Mouse (Mus musculus) liver, embryonic 11.5 days (tissue): Measurements from ENCODE around the gene Map7d1. TPM values are rescaled to one million over a fixed set of nuclear protein-coding genes. Genes with fewer than 3 reads are reported as not detected.
A peak's percentile ranks its signal among the peaks of the same experiment; 100 is the strongest.

Source experiments
- ATAC-seq: fragments of 200-750 bp; cut with Nextera tagmentation; replicated peaks from 2 replicates; pipeline ENCODE4 v1.8.0; 2017; ENCODE audit warnings: moderate number of reproducible peaks, mild to moderate bottlenecking, moderate TSS enrichment, moderate library complexity; ENCODE audit not compliant: low FRiP score
- DNase-seq: peaks from one replicate; pipeline ENCODE4 v3.0.0-alpha.2; 2017; ENCODE audit warnings: low spot score
- H3K27ac ChIP-seq: fragments of 300-500 bp; sonication (generic); 2 replicates; pipeline ENCODE4 v1.5.1; 2014; ENCODE audit warnings: mild to moderate bottlenecking, low read depth, low read length, control low read depth
- H3K27me3 ChIP-seq: fragments of 300-500 bp; sonication (generic); replicated peaks from 2 replicates; pipeline ENCODE4 v1.6.1; 2014; ENCODE audit warnings: low read length, mixed read lengths; ENCODE audit not compliant: control insufficient read depth, insufficient read depth
- H3K36me3 ChIP-seq: fragments of 300-500 bp; sonication (generic); 2 replicates; pipeline ENCODE4 v1.6.1; 2014; ENCODE audit warnings: mild to moderate bottlenecking, low read length, moderate library complexity, mixed read lengths; ENCODE audit not compliant: control insufficient read depth, insufficient read depth
- H3K4me1 ChIP-seq: fragments of 300-500 bp; sonication (generic); replicated peaks from 2 replicates; pipeline ENCODE4 v1.6.1; 2014; ENCODE audit warnings: low read length, mixed read lengths; ENCODE audit not compliant: control insufficient read depth, insufficient read depth
- H3K4me2 ChIP-seq: fragments of 300-500 bp; sonication (generic); 2 replicates; pipeline ENCODE4 v1.6.1; 2014; ENCODE audit warnings: mild to moderate bottlenecking, control low read depth, moderate library complexity
- H3K4me3 ChIP-seq: fragments of 300-500 bp; sonication (generic); 2 replicates; pipeline ENCODE4 v1.5.1; 2014; ENCODE audit warnings: low read depth, low read length, control low read depth
- H3K9ac ChIP-seq: fragments of 300-500 bp; sonication (generic); 2 replicates; pipeline ENCODE4 v1.6.1; 2014; ENCODE audit warnings: low read depth, low read length, control low read depth
- H3K9me3 ChIP-seq: fragments of 300-500 bp; sonication (generic); 2 replicates; pipeline ENCODE4 v1.6.1; 2016; ENCODE audit warnings: low read length, inconsistent platforms, mixed read lengths; ENCODE audit not compliant: control insufficient read depth
- WGBS: fragments of 180-500 bp; shearing (Covaris S2); extraction: QIAGEN DNeasy Blood & Tissue Kit; methylation state at CpG from one replicate; pipeline ENCODE4 v1.1.7; 2014; 5-methylcytosine and 5-hydroxymethylcytosine counted together
- polyA plus RNA-seq: library from polyadenylated mRNA; unstranded; fragments of >200 nt; fragmentation: Nextera tagmentation; extraction: Ambion mirVana; gene quantifications from 2 replicates; pipeline ENCODE4 v1.2.1, GENCODE M21; 2014

The Map7d1 gene
- polyA plus RNA-seq, 1 experiment from 2014 or later, result 28.9 TPM

GRCm38 (mm10) chr4:126194916-126195315 lies 61.2 kb downstream of the Map7d1 start:
- Histone ChIP-seq H3K9ac (no peak overlapping the region), H3K4me3 (no peak overlapping the region), H3K36me3 (peaks cover 22% of the 10 kb centered on the region), H3K4me2 (no peak overlapping the region), H3K9me3 (no peaks in the 10 kb centered on the region), H3K27ac (no peak overlapping the region), H3K4me1 (peaks cover 15% of the 10 kb centered on the region), H3K27me3 (no peaks in the 10 kb centered on the region)
- DNase-seq (no peak), ATAC-seq (no peak)
- WGBS, result 93% methylated on average over 4 of the region's 4 CpGs

- ATAC-seq (no peak), DNase-seq (no peak)
- Histone ChIP-seq H3K4me1 (peaks cover 8% of the 10 kb centered on the region), H3K4me2 (no peak overlapping the region), H3K9ac (no peak overlapping the region), H3K27me3 (no peaks in the 10 kb centered on the region), H3K4me3 (no peak overlapping the region), H3K27ac (no peak overlapping the region), H3K36me3 (peaks cover 26% of the 10 kb centered on the region), H3K9me3 (no peaks in the 10 kb centered on the region)
Measured at GRCm38 (mm10) chr4:126194216-126194615, 61.9 kb downstream of the Map7d1 start.

GRCm38 (mm10) chr4:126190636-126191035 lies 65.5 kb downstream of the Map7d1 start:
- Histone ChIP-seq H3K4me1 (no peaks in the 10 kb centered on the region), H3K9ac (no peak overlapping the region), H3K27me3 (no peaks in the 10 kb centered on the region), H3K4me3 (no peak overlapping the region), H3K36me3 (peaks cover 32% of the 10 kb centered on the region), H3K9me3 (no peaks in the 10 kb centered on the region), H3K4me2 (no peak overlapping the region), H3K27ac (no peak overlapping the region)
- DNase-seq, result no peak
- 93% methylated on average over 2 of the region's 2 CpGs for WGBS
- no peak for ATAC-seq

GRCm38 (mm10) chr4:126187096-126187495 lies 69.0 kb downstream of the Map7d1 start:
- peaks cover 26% of the 10 kb centered on the region for H3K36me3 ChIP-seq
- peak; percentile 12 for DNase-seq
- no peak overlapping the region for H3K4me2 ChIP-seq
- H3K27me3 ChIP-seq, result no peaks in the 10 kb centered on the region
- H3K9me3 ChIP-seq, result no peaks in the 10 kb centered on the region
- H3K4me3 ChIP-seq, result no peak overlapping the region
- no peaks in the 10 kb centered on the region for H3K4me1 ChIP-seq
- no peak overlapping the region for H3K9ac ChIP-seq
- no peak for ATAC-seq
- no peak overlapping the region for H3K27ac ChIP-seq
- 93% methylated on average over 3 of the region's 3 CpGs for WGBS

GRCm38 (mm10) chr4:126183034-126183433 lies 73.1 kb downstream of the Map7d1 start:
- H3K4me2 ChIP-seq, result no peak overlapping the region
- H3K27me3 ChIP-seq, result no peaks in the 10 kb centered on the region
- no peaks in the 10 kb centered on the region for H3K4me1 ChIP-seq
- DNase-seq (no peak), ATAC-seq (no peak)
- H3K27ac ChIP-seq, result no peak overlapping the region
- H3K9me3 ChIP-seq, result no peaks in the 10 kb centered on the region
- no peak overlapping the region for H3K4me3 ChIP-seq
- H3K9ac ChIP-seq, result no peak overlapping the region
- peaks cover 29% of the 10 kb centered on the region; the same call in 1 of the 2 replicates for H3K36me3 ChIP-seq
- 84% methylated on average over 5 of the region's 5 CpGs for WGBS

Other genes with a start within 250 kb of the Map7d1 start
- gene Csf3r, start 231.8 kb downstream of the Map7d1 start, polyA plus RNA-seq, result 2.4 and 3.1 TPM in 2 replicates
- 186 and 190 TPM in 2 replicates for gene Mrps15, start 209.4 kb downstream of the Map7d1 start, polyA plus RNA-seq
- gene Oscp1, start 197.8 kb downstream of the Map7d1 start, polyA plus RNA-seq, result 6.6 TPM in 2 replicates
- 46.6 and 53.3 TPM in 2 replicates for gene Lsm10, start 159.7 kb downstream of the Map7d1 start, polyA plus RNA-seq
- 24.4 and 26.7 TPM in 2 replicates for gene Stk40, start 152.4 kb downstream of the Map7d1 start, polyA plus RNA-seq
- gene Eva1b, start 108.6 kb downstream of the Map7d1 start, polyA plus RNA-seq, result 25.3 and 28.1 TPM in 2 replicates
- gene Sh3d21, start 92.9 kb downstream of the Map7d1 start, polyA plus RNA-seq, result 2.3 TPM in 2 replicates
- gene Thrap3, start 53.6 kb downstream of the Map7d1 start, polyA plus RNA-seq, result 199 and 207 TPM in 2 replicates
- 20.6 and 26.8 TPM in 2 replicates for gene Trappc3, start 6.0 kb upstream of the Map7d1 start, polyA plus RNA-seq
- gene Col8a2, start 30.4 kb upstream of the Map7d1 start, polyA plus RNA-seq, result 1.9 and 2.2 TPM in 2 replicates
- 53.5 and 62.2 TPM in 2 replicates for gene Adprhl2, start 65.4 kb upstream of the Map7d1 start, polyA plus RNA-seq
- gene Tekt2, start 69.3 kb upstream of the Map7d1 start, polyA plus RNA-seq, result 0.71 and 1.7 TPM in 2 replicates
- gene Ago3, start 173.2 kb upstream of the Map7d1 start, polyA plus RNA-seq, result 9.2 and 15.2 TPM in 2 replicates
- 4.1 and 4.9 TPM in 2 replicates for gene Ago1, start 212.2 kb upstream of the Map7d1 start, polyA plus RNA-seq